Mouse (Mus musculus): Measurements from ENCODE around the gene Khdc3. TPM values are rescaled to one million over a fixed set of nuclear protein-coding genes. Genes with fewer than 3 reads are reported as not detected.

Gene Khdc3
- total and polyA plus RNA-seq, 3 experiments: not detected

GRCm38 (mm10) chr9:73079801-73080325 lies 21.8 kb upstream of the Khdc3 start:
- no peak overlapping the region for H3K27ac ChIP-seq (ENCODE audit: control insufficient read depth, low read depth, low read length)
- no peak for DNase-seq (ENCODE audit: low read depth, low spot score)
- H3K27me3 ChIP-seq (ENCODE audit: control insufficient read depth in 1 of 2, insufficient read depth in 2 of 2, low read length in 2 of 2): no peaks in the 10 kb centered on the region
- no peaks in the 10 kb centered on the region for H3K9me3 ChIP-seq (replicated peaks; ENCODE audit: insufficient read depth, low read length)
- no peak overlapping the region for H3K4me3 ChIP-seq (ENCODE audit: control insufficient read depth in 1 of 2, insufficient read depth in 1 of 2, low read depth in 2 of 2, low read length in 2 of 2)
- peaks cover 0 to 5% of the 10 kb centered on the region in 2 experiments for H3K4me1 ChIP-seq (ENCODE audit: control insufficient read depth in 1 of 2, insufficient read depth in 2 of 2, low read length in 2 of 2)
- H3K9ac ChIP-seq (ENCODE audit: control insufficient read depth, low read depth, low read length, poor library complexity, severe bottlenecking): no peak overlapping the region
- H3K79me2 ChIP-seq (ENCODE audit: control insufficient read depth, insufficient read depth, low read length, poor library complexity): no peaks in the 10 kb centered on the region
- H3K36me3 ChIP-seq (ENCODE audit: control insufficient read depth in 1 of 2, insufficient read depth in 2 of 2, low read length in 2 of 2): no peaks in the 10 kb centered on the region; a peak in 2 of 4 replicates
- TF ChIP-seq CHD2 (IDR thresholded peaks at IDR 0.05; ENCODE audit: low read length) (no peak), USF2 (IDR thresholded peaks at IDR 0.05; ENCODE audit: borderline replicate concordance in 1 of 2, insufficient read depth in 1 of 2, low read depth in 1 of 2, low read length in 2 of 2) (no peak)

DNA sequence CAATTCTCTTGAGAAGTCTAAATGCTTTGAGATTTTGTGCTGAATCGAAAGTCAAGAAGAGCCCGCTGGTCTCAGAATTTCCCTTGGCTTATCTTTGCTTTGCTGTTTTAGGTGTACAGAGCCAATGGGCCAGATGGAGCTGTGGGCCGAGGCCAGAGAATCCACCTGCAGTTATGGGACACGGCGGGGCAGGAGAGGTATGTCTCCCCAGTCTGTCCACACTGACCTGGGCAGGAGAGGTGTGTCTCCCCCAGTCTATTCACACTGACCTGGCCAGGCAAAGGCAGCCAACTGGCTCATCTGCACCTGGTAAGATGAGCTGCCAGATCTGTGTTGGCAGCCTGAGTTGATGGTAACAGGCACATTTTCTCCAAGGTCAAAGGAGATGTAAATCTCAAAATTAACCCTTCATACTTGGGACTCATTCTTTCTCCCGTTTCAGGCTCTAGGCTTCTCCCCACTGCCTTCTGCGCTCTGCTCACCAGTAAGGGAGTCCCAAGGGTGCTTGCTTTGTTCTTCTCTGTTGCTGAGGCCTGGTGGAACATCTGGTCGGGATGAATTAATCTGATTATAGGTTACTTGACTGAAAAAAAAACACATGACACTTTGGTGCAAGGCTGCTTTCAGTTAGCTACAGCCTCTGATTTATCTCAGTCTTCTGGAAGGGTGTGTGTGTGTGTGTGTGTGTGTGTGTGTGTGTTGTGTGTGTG lies 19.2 kb upstream of the Khdc3 start:
- no peak overlapping the region for H3K4me3 ChIP-seq (ENCODE audit: control insufficient read depth in 1 of 2, insufficient read depth in 1 of 2, low read depth in 2 of 2, low read length in 2 of 2)
- H3K36me3 ChIP-seq (ENCODE audit: control insufficient read depth in 1 of 2, insufficient read depth in 2 of 2, low read length in 2 of 2): peaks cover 0 to 13% of the 10 kb centered on the region in 2 experiments; a peak in 2 of 4 replicates
- peaks cover 11 to 21% of the 10 kb centered on the region in 2 experiments for H3K4me1 ChIP-seq (ENCODE audit: control insufficient read depth in 1 of 2, insufficient read depth in 2 of 2, low read length in 2 of 2)
- DNase-seq (ENCODE audit: low read depth, low spot score): no peak
- H3K79me2 ChIP-seq (ENCODE audit: control insufficient read depth, insufficient read depth, low read length, poor library complexity): no peaks in the 10 kb centered on the region
- H3K27ac ChIP-seq (ENCODE audit: control insufficient read depth, low read depth, low read length): no peak overlapping the region
- no peak overlapping the region for H3K9ac ChIP-seq (ENCODE audit: control insufficient read depth, low read depth, low read length, poor library complexity, severe bottlenecking)
- TF ChIP-seq EP300 (IDR thresholded peaks at IDR 0.05; ENCODE audit: low read depth in 1 of 2, low read length in 2 of 2): peak in 1 of 2 experiments; percentile 31; a peak in 1 of 4 replicates
- TF ChIP-seq SMC3 (IDR thresholded peaks at IDR 0.05; ENCODE audit: low read depth, low read length): no peak
- 0 out of 2 replicates have a peak, but pooled peaks have one; percentile 13 for TF ChIP-seq ETS1 (IDR thresholded peaks at IDR 0.05; ENCODE audit: low read depth, low read length)
- TF ChIP-seq ELF1 (IDR thresholded peaks at IDR 0.05; ENCODE audit: low read depth, low read length): no peak
- no peaks in the 10 kb centered on the region for H3K9me3 ChIP-seq (replicated peaks; ENCODE audit: insufficient read depth, low read length)
- no peaks in the 10 kb centered on the region for H3K27me3 ChIP-seq (ENCODE audit: control insufficient read depth in 1 of 2, insufficient read depth in 2 of 2, low read length in 2 of 2)

DNA sequence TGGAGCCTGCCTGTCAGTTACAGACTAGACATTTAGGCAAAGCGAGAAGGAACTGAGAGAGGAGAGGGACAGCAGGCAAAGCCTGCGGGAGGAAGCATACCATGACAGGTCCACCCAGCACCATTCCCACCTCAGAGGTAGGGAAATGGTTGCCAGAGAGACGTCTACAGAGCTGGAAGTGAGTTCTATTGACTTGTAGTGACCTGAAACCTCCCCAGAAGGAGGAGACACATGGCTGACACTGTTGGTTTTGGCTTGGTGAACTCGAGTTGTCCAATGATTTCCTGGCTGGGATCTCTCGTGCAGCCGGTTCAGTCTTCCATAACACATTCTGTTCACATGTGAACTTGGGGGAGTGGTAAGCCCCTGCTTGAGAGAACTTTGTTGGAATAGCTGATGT lies 17.7 kb upstream of the Khdc3 start:
- Histone ChIP-seq H3K4me1 (ENCODE audit: control insufficient read depth in 1 of 2, insufficient read depth in 2 of 2, low read length in 2 of 2) (peaks cover 11 to 21% of the 10 kb centered on the region in 2 experiments), H3K27me3 (ENCODE audit: control insufficient read depth in 1 of 2, insufficient read depth in 2 of 2, low read length in 2 of 2) (no peaks in the 10 kb centered on the region), H3K36me3 (ENCODE audit: control insufficient read depth in 1 of 2, insufficient read depth in 2 of 2, low read length in 2 of 2) (peaks cover 0 to 13% of the 10 kb centered on the region in 2 experiments; a peak in 2 of 4 replicates), H3K27ac (ENCODE audit: control insufficient read depth, low read depth, low read length) (no peak overlapping the region), H3K9me3 (replicated peaks; ENCODE audit: insufficient read depth, low read length) (no peaks in the 10 kb centered on the region), H3K79me2 (ENCODE audit: control insufficient read depth, insufficient read depth, low read length, poor library complexity) (no peaks in the 10 kb centered on the region), H3K4me3 (ENCODE audit: control insufficient read depth in 1 of 2, insufficient read depth in 1 of 2, low read depth in 2 of 2, low read length in 2 of 2) (no peak overlapping the region), H3K9ac (ENCODE audit: control insufficient read depth, low read depth, low read length, poor library complexity, severe bottlenecking) (no peak overlapping the region)
- DNase-seq (ENCODE audit: low read depth, low spot score): no peak
- TF ChIP-seq MAFK (IDR thresholded peaks at IDR 0.05; ENCODE audit: borderline replicate concordance, low read depth, low read length): no peak
- TF ChIP-seq MYC (IDR thresholded peaks at IDR 0.05; ENCODE audit: low read depth, low read length): no peak
- TF ChIP-seq USF1 (IDR thresholded peaks at IDR 0.05; ENCODE audit: low read depth, low read length): no peak
- no peak for TF ChIP-seq TAL1 (IDR thresholded peaks at IDR 0.05; ENCODE audit: low read length)
- TF ChIP-seq SMC3 (IDR thresholded peaks at IDR 0.05; ENCODE audit: low read depth, low read length): no peak
- no peak for TF ChIP-seq UBTF (IDR thresholded peaks at IDR 0.05; ENCODE audit: borderline replicate concordance, insufficient read depth, low read depth, low read length)
- no peak for TF ChIP-seq E2F4 (IDR thresholded peaks at IDR 0.05; ENCODE audit: borderline replicate concordance, low read depth, low read length)
- no peak for TF ChIP-seq ZMIZ1 (IDR thresholded peaks at IDR 0.05; ENCODE audit: low read depth, low read length)
- TF ChIP-seq USF2 (IDR thresholded peaks at IDR 0.05; ENCODE audit: borderline replicate concordance in 1 of 2, insufficient read depth in 1 of 2, low read depth in 1 of 2, low read length in 2 of 2): no peak
- TF ChIP-seq TBP (IDR thresholded peaks at IDR 0.05; ENCODE audit: low read depth, low read length): no peak
- TF ChIP-seq EP300 (IDR thresholded peaks at IDR 0.05; ENCODE audit: low read depth in 1 of 2, low read length in 2 of 2): no peak
- TF ChIP-seq CHD2 (IDR thresholded peaks at IDR 0.05; ENCODE audit: low read length): no peak
- TF ChIP-seq TCF12 (IDR thresholded peaks at IDR 0.05; ENCODE audit: low read depth, low read length): no peak

Data from MEL (cell line).